Mouse (Mus musculus) olfactory bulb, adult 2 months (tissue): ENCODE measurements around the gene Best3. TPM values are rescaled to one million over a fixed set of nuclear protein-coding genes. Genes with fewer than 3 reads are reported as not detected.
"Not testable (repeated sequence)": the region's sequence is repeated elsewhere in the genome, so short reads cannot be mapped to it uniquely, and the experiment has no call there.

Experiments
- H3K27ac ChIP-seq: fragments of 200-500 bp; 2 replicates; pipeline ENCODE4 v1.5.1; 2012; ENCODE audit warnings: low read depth, low read length; ENCODE audit not compliant: insufficient read depth
- H3K4me1 ChIP-seq: fragments of 200-500 bp; 2 replicates; pipeline ENCODE4 v1.6.1; 2012; ENCODE audit warnings: low read length; ENCODE audit not compliant: control insufficient read depth, insufficient read depth
- H3K4me3 ChIP-seq: fragments of 200-500 bp; 2 replicates; pipeline ENCODE4 v1.5.1; 2012; ENCODE audit warnings: mild to moderate bottlenecking, low read depth, low read length, moderate library complexity; ENCODE audit not compliant: insufficient read depth
- CTCF ChIP-seq: fragments of 200-500 bp; IDR thresholded peaks from 2 replicates; pipeline ENCODE4 v1.5.1; 2012; ENCODE audit warnings: low read depth, mild to moderate bottlenecking, low read length, moderate library complexity; ENCODE audit not compliant: insufficient read depth
- POLR2A ChIP-seq: fragments of 200-500 bp; IDR thresholded peaks from 2 replicates; pipeline ENCODE4 v1.6.1; 2012; ENCODE audit warnings: mild to moderate bottlenecking, low read depth, low read length, moderate library complexity; ENCODE audit not compliant: insufficient read depth
- WGBS: fragments of 180-500 bp; shearing (Covaris S2); methylation state at CpG from one replicate; pipeline ENCODE4 v1.1.7; 2018; 5-methylcytosine and 5-hydroxymethylcytosine counted together
- polyA plus RNA-seq: library from polyadenylated mRNA; stranded (reverse); fragments of >200 nt; gene quantifications from 2 replicates; pipeline ENCODE4 v1.2.4, GENCODE M21; 2012; ENCODE audit warnings: low replicate concordance; ENCODE audit not compliant: missing spikeins, insufficient read depth, insufficient read length

Gene Best3
- polyA plus RNA-seq, 1 experiment = not detected

DNA sequence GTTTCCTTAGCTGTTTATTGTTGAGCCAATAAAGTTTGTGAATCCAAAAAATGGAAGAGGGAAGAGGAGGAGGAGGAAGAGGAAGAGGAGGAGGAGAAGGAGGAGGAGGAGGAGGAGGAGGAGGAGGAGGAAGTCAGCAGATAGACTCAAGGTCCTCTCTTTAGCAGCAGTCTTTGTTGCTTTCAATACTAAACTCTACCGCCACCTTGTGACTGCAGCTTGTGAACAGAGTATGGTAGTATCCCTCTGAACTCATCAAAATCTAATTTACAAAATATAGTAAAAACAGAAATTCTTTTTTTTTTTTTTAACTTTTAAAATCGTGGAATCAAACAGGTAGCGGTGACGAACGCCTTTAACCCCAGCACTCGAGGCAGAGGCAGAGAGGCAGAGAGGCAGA, 54.2 kb downstream of the Best3 start:
- no peaks in the 10 kb centered on the region for H3K4me1 ChIP-seq
- no peak overlapping the region for H3K27ac ChIP-seq
- 72% methylated on average over 6 of the region's 6 CpGs for WGBS
- TF ChIP-seq POLR2A (no peak), CTCF (no peak)
- no peak overlapping the region for H3K4me3 ChIP-seq

DNA sequence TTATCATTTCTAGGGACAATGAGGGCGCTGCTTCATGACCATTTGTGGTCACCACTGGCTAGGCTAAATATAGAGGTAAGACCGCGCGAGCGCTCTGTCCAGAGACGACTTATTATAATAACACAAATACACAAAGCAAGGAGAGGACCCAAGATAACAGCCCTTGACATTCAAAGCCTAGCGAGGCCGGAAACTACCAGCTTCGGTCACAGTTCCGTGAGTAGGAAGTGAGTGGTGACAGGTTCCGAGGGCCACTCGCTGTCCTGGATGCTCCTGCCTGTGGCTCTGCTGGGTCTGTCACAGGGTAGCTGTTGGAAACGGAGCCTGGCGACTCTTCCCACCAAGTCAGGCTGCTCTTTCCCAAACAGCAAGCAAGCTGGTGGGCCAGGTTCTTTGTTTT, 56.2 kb downstream of the Best3 start:
- TF ChIP-seq CTCF = no peak
- TF ChIP-seq POLR2A = no peak
- H3K4me1 ChIP-seq = peaks cover 7% of the 10 kb centered on the region
- H3K27ac ChIP-seq = no peak overlapping the region
- WGBS = 92% methylated on average over 14 of the region's 14 CpGs
- H3K4me3 ChIP-seq = no peak overlapping the region

DNA sequence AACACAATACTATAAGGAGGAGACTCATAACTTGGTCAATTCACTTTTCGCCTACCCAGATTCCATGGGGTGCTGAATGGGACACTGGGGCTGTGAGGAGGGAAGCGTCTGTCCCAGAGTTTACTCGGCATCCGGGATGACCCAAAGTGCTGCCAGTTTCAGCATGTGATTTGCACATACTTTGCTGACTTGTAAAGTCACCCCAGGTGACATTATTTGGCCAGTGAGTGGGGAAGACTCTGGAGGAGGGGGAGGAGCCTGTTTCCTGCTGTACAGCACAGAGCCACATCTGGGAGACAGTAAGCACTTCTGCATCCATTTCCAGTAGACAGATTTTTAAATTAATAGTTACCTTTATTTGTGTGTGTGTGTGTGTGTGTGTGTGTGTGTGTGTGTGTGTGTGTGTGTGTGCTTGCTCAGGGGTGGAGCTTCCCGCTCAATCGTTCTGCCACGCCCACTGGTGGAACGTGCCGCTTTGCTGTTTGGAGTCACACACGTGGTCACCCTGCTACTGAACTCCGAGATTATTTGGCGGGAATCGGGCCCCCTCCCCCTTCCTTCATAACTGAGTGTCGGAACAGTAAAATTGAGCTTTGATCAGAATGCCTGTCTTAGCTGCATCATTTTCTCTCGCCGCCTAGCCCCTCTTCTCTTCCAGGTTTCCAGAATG, 57.5 kb downstream of the Best3 start:
- not testable (repeated sequence) for H3K27ac ChIP-seq, H3K4me3 ChIP-seq
- H3K4me1 ChIP-seq = peaks cover 10% of the 10 kb centered on the region
- WGBS = 58% methylated on average over 16 of the region's 16 CpGs

DNA sequence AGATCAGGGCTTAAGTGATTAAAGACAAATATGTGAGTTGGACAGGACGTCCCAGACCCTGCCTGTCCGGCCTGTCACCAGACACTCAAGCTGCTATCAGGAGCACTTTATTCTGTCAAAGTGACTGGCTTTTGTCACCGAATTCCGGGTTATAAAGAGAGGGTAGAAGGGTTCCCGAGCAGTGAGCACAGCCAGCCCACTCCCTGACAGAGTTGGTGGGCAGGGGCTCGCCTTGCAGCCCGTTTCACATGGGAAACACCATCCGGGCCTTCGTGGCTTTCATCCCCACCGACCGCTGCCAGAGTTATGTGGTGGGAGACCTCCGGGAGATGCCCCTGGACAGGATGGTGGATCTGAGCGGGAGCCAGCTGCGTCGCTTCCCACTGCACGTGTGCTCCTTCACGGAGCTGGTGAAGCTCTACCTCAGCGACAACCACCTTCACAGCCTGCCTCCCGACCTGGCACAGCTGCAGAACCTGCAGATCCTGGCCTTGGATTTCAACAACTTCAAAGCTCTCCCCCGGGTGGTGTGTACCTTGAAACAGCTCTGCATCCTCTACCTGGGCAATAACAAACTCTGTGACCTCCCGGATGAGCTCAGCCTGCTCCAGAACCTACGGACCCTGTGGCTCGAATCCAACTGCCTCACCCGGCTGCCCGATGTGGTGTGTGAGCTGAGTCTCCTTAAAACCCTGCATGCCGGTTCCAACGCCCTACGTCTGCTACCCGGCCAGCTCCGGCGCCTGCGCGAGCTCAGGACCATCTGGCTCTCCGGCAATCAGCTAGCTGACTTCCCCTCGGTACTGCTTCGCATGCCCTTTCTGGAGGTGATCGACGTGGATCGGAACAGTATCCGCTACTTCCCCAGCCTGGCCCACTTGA, 59.3 kb downstream of the Best3 start, which contains the start of gene Lrrc10:
Lrrc10 (plus strand) TSS at position 167 of the 882 bp plus-strand sequence.
- H3K27ac ChIP-seq = no peak within 1 kb of the TSS
- 70% methylated on average over 40 of the region's 40 CpGs for WGBS
- H3K4me1 ChIP-seq = peaks cover 13% of the 10 kb centered on the region
- H3K4me3 ChIP-seq = no peak within 1 kb of the TSS
- TF ChIP-seq CTCF (no peak), POLR2A (no peak)

DNA sequence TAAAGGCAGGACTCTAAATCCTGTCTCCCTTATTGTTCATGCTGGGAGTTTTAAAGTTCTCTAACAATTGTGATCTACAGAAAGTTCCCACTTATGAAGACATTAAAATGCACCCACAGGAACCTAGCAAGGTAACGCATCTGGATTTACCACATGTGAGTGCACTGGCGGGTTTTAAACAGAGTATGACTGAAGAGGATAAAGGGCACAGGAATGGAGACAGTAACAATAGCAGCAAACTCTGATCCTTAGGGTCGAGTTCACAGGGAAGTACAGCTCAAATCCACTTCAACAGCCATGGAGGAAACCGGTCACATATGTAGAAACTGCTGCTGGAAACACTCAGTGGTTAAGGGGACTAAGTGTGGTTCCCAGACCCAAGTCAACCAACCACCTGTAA, 63.1 kb downstream of the Best3 start:
- H3K4me1 ChIP-seq = peaks cover 13% of the 10 kb centered on the region
- TF ChIP-seq POLR2A = no peak
- no peak for TF ChIP-seq CTCF
- WGBS = 77% methylated on average over 4 of the region's 4 CpGs

DNA sequence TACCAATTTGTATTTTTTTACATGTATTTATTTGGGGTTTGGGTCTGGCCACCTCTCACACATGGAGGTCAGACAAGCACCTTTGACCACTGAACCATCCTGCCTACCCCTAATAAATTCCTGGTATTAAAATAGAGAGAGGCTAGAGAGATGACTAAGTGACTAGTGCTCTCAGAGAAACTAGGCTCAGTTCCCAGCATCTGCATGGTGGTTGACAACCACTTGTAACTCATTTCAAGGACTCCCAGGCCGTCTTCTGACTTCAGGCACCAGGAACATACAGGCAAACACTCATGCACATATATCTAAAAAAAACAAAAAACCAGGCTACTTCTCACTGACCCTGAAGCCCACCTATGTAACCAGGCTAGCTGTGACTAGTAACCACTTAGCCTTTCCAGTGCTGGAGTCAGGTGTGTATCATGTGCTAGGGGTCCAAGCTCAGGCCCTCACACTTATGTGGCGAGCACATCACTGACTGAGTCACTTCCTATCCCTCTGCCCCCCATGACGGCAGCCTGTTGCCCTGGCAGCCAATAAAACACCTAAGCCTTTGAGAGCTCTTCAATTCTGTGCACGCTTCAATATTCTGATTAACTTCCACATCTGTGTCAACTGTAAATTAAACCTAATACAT, 64.0 kb downstream of the Best3 start:
- peaks cover 13% of the 10 kb centered on the region for H3K4me1 ChIP-seq
- no peak for TF ChIP-seq CTCF
- no peak for TF ChIP-seq POLR2A
- 65% methylated on average over 4 of the region's 4 CpGs for WGBS
- H3K4me3 ChIP-seq = no peak overlapping the region
- H3K27ac ChIP-seq = no peak overlapping the region

More for the DNA sequence above, 63.1 kb downstream of the Best3 start:
- no peak overlapping the region for H3K27ac ChIP-seq
- H3K4me3 ChIP-seq = no peak overlapping the region

DNA sequence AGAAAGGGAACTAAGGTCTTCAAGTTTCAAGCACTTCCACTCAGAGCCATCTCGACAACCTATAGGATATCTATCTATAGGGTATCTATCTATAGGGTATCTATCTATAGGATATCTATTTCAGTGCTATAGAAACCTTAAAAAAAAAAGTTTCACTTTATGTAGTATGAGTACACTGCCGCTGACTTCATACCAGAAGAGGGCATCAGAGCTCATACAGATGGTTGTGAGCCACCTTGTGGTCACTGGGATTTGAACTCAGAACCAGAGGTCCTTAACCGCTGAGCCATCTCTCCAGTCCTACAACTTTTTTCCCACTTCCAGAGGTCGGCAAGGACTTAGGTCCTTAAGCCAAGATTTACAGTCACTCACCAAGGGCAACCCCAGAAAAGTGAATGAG, 69.6 kb downstream of the Best3 start:
- H3K4me3 ChIP-seq = no peak overlapping the region
- WGBS = 91% methylated on average over 4 of the region's 4 CpGs

DNA sequence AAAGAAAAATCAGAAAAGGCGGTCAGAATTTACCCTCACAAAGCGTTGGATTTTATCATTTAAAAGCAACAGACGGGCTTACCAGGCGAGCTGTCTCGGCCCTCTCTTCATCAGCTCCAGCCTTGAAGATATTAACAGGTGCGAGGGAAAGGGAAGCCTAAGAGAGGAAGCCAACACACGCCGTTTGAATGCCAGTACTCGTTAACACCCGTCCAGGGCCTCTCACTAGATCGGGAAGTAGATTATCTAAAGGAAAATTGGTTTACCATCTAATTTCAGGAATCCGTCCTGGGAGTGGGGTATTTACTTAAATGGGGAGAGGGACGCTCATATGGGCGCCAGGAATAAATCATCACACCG, 76.8 kb downstream of the Best3 start:
- no peak for TF ChIP-seq CTCF
- no peak for TF ChIP-seq POLR2A
- peaks cover 3% of the 10 kb centered on the region; the same call in 1 of the 2 replicates for H3K4me1 ChIP-seq
- peak overlapping the region; percentile 96 for H3K4me3 ChIP-seq
- H3K27ac ChIP-seq = no peak overlapping the region
- WGBS = 4% methylated on average over 15 of the region's 15 CpGs

More for the DNA sequence above, 69.6 kb downstream of the Best3 start:
- TF ChIP-seq CTCF (no peak), POLR2A (no peak)
- H3K4me1 ChIP-seq = no peaks in the 10 kb centered on the region
- H3K27ac ChIP-seq = no peak overlapping the region

DNA sequence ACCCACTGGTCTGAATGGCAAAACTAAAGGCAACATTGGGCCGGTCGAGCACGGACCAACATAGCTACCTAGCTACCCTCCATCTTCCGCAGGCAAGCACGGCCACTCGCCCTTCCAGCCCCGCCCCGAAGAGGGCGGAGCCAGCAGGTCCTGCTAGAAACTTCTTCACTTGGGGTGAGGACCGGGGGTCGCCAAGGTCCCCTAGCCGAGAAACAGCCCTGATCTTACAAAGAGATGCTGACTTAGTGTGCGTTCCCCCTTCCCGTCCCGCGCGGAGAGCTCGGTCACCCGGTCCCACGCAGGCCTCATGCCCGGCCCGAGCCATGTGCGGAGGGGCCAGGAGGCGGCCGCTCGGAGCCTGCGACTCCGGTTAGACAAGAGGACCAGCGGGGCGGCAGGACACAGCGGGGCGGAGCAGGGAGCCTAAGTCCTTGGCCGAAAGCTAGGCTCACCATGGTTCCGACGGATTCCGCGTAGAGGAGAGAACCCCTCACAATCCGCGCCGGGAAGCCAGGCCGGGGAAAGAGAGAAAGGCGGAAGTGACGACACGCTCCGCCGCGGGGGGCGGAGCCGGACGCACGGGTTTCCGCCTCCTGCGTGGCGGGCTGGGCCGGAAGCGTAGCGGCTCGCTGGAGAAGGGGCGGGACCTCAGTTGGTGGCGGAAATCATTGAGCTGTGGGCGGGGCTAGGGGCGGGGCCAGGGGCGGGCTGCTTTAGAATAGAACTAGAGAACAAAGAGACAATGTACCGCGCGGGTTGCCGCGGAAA, 77.3 kb downstream of the Best3 start, which contains the start of gene Cct2:
Cct2 (minus strand) TSS at position 561 of the 768 bp plus-strand sequence.
- peaks cover 3% of the 10 kb centered on the region; the same call in 1 of the 2 replicates for H3K4me1 ChIP-seq
- peak within 1 kb of the TSS; percentile 96 for H3K4me3 ChIP-seq
- TF ChIP-seq CTCF (no peak; the same call in 1 of the 2 replicates), POLR2A (peak; percentile 86)
- WGBS = under 1% methylated on average over 66 of the region's 68 CpGs
- peak within 1 kb of the TSS; percentile 61 for H3K27ac ChIP-seq
